Mouse (Mus musculus) CH12.LX (cell line): ENCODE measurements at regions not wholly inside any gene's neighbourhood (a gene's known extent, or its start where the extent isn't known, plus 50 kb on each side); places are given as distances from the start of the nearest gene placed in this dataset.
A peak's percentile ranks its signal among the peaks of the same experiment; 100 is the strongest.

Experiments used
- DNase-seq: peaks from one replicate; pipeline ENCODE4 v3.0.0-alpha.2; 2013; ENCODE audit errors: extremely low read depth
- H3K27ac ChIP-seq: 2 replicates; pipeline ENCODE4 v1.5.1; 2012; ENCODE audit warnings: low read depth, mild to moderate bottlenecking, control low read depth, moderate library complexity; ENCODE audit not compliant: insufficient read depth
- H3K27me3 ChIP-seq: replicated peaks from 2 replicates; pipeline ENCODE3; 2012; ENCODE audit warnings: inconsistent platforms
- H3K36me3 ChIP-seq, 2 experiments: replicated peaks in 1 of 2; 2 replicates each; pipeline versions ENCODE3 to v1.6.1; 2012; ENCODE audit warnings: inconsistent platforms in 1 of 2, low read length in 1 of 2, mild to moderate bottlenecking in 1 of 2, mixed read lengths in 1 of 2, moderate library complexity in 1 of 2; ENCODE audit not compliant: control insufficient read depth in 1 of 2, insufficient read depth in 1 of 2
- H3K4me1 ChIP-seq, 2 experiments: 2 replicates each; pipeline ENCODE4 v1.6.1; 2012; ENCODE audit warnings: inconsistent platforms in 1 of 2, moderate library complexity in 1 of 2; ENCODE audit not compliant: insufficient read depth in 2 of 2, control insufficient read depth in 1 of 2
- H3K4me2 ChIP-seq: 2 replicates; pipeline ENCODE4 v1.6.1; 2012; ENCODE audit warnings: low read depth, mild to moderate bottlenecking, control low read depth; ENCODE audit not compliant: poor library complexity, insufficient read depth, severe bottlenecking
- H3K4me3 ChIP-seq, 3 experiments: fragments of 150-350 bp in 1 of 3; sonication (generic) in 1 of 3; replicated peaks in 1 of 3; 2 replicates each; pipeline versions ENCODE3 to v1.5.1; 2011 to 2012; ENCODE audit warnings: low read depth in 2 of 3, low read length in 2 of 3, mild to moderate bottlenecking in 2 of 3, moderate library complexity in 2 of 3, control low read depth in 1 of 3, improper control_type of control experiment in 1 of 3, inconsistent platforms in 1 of 3, mixed read lengths in 1 of 3; ENCODE audit not compliant: poor library complexity in 1 of 3
- H3K79me2 ChIP-seq: replicated peaks from 2 replicates; pipeline ENCODE4 v1.6.1; 2012; ENCODE audit warnings: mild to moderate bottlenecking, moderate library complexity; ENCODE audit not compliant: control insufficient read depth, poor library complexity, insufficient read depth, severe bottlenecking; ENCODE audit errors: extremely low read depth
- H3K9ac ChIP-seq: 2 replicates; pipeline ENCODE4 v1.6.1; 2012; ENCODE audit warnings: low read depth, mild to moderate bottlenecking, control low read depth, moderate library complexity; ENCODE audit not compliant: insufficient read depth
- H3K9me3 ChIP-seq: replicated peaks from 2 replicates; pipeline ENCODE3; 2012; ENCODE audit warnings: low read length, inconsistent platforms, mixed read lengths
- CHD2 ChIP-seq: IDR thresholded peaks from 2 replicates; pipeline ENCODE4 v1.6.1; 2011; ENCODE audit warnings: low read length, improper control_type of control experiment
- E2F4 ChIP-seq: IDR thresholded peaks from 2 replicates; pipeline ENCODE4 v1.6.1; 2011; ENCODE audit warnings: low read depth, low read length, improper control_type of control experiment; ENCODE audit not compliant: insufficient replicate concordance
- ELF1 ChIP-seq: IDR thresholded peaks from 2 replicates; pipeline ENCODE4 v1.6.1; 2014; ENCODE audit warnings: low read depth, mild to moderate bottlenecking, inconsistent platforms, low read length, improper control_type of control experiment
- ETS1 ChIP-seq: conservative IDR thresholded peaks from 2 replicates; pipeline ENCODE4 v1.6.1; 2012; ENCODE audit warnings: low read depth, mild to moderate bottlenecking, inconsistent platforms, low read length, improper control_type of control experiment, moderate library complexity
- GABPA ChIP-seq: IDR thresholded peaks from 2 replicates; pipeline ENCODE4 v1.6.1; 2012; ENCODE audit warnings: low read depth, low read length, improper control_type of control experiment, inconsistent platforms; ENCODE audit not compliant: insufficient replicate concordance
- HCFC1 ChIP-seq: IDR thresholded peaks from 2 replicates; pipeline ENCODE4 v1.6.1; 2012; ENCODE audit warnings: low read depth, mild to moderate bottlenecking, inconsistent platforms, low read length, improper control_type of control experiment
- IRF4 ChIP-seq: IDR thresholded peaks from 2 replicates; pipeline ENCODE4 v1.6.1; 2014; ENCODE audit warnings: low read depth, mild to moderate bottlenecking, inconsistent platforms, low read length, improper control_type of control experiment
- JUN ChIP-seq: IDR thresholded peaks from 2 replicates; pipeline ENCODE4 v1.6.1; 2011; ENCODE audit warnings: low read depth, mild to moderate bottlenecking, low read length, improper control_type of control experiment, moderate library complexity; ENCODE audit not compliant: insufficient read depth
- JUND ChIP-seq: conservative IDR thresholded peaks from 2 replicates; pipeline ENCODE4 v1.6.1; 2011; ENCODE audit warnings: low read depth, low read length, improper control_type of control experiment
- MAFK ChIP-seq: IDR thresholded peaks from 2 replicates; pipeline ENCODE4 v1.6.1; 2011; ENCODE audit warnings: low read length, improper control_type of control experiment; ENCODE audit not compliant: insufficient replicate concordance
- MAX ChIP-seq: IDR thresholded peaks from 2 replicates; pipeline ENCODE4 v1.6.1; 2011; ENCODE audit warnings: low read length, improper control_type of control experiment
- MEF2A ChIP-seq: IDR thresholded peaks from 2 replicates; pipeline ENCODE4 v1.6.1; 2014; ENCODE audit warnings: low read depth, mild to moderate bottlenecking, inconsistent platforms, low read length, improper control_type of control experiment, borderline replicate concordance
- MXI1 ChIP-seq: IDR thresholded peaks from 2 replicates; pipeline ENCODE4 v1.6.1; 2011; ENCODE audit warnings: mild to moderate bottlenecking, low read depth, low read length, improper control_type of control experiment
- MYC ChIP-seq: IDR thresholded peaks from 2 replicates; pipeline ENCODE4 v1.6.1; 2011; ENCODE audit warnings: low read depth, mild to moderate bottlenecking, improper control_type of control experiment, low read length
- NELFE ChIP-seq: IDR thresholded peaks from 2 replicates; pipeline ENCODE4 v1.6.1; 2011; ENCODE audit warnings: low read depth, low read length, improper control_type of control experiment
- NRF1 ChIP-seq: IDR thresholded peaks from 2 replicates; pipeline ENCODE4 v1.6.1; 2014; ENCODE audit warnings: low read depth, mild to moderate bottlenecking, inconsistent platforms, low read length, improper control_type of control experiment, moderate library complexity
- PAX5 ChIP-seq: IDR thresholded peaks from 2 replicates; pipeline ENCODE4 v1.6.1; 2012; ENCODE audit warnings: low read length, inconsistent platforms, mixed read lengths
- POLR2AphosphoS2 ChIP-seq: IDR thresholded peaks from 2 replicates; pipeline ENCODE4 v1.6.1; 2011; ENCODE audit warnings: low read depth, low read length, improper control_type of control experiment
- SMC3 ChIP-seq: IDR thresholded peaks from 2 replicates; pipeline ENCODE4 v1.6.1; 2011; ENCODE audit warnings: low read depth, low read length, improper control_type of control experiment
- TBP ChIP-seq: conservative IDR thresholded peaks from 2 replicates; pipeline ENCODE4 v1.6.1; 2011; ENCODE audit warnings: low read depth, low read length, improper control_type of control experiment
- UBTF ChIP-seq: IDR thresholded peaks from 2 replicates; pipeline ENCODE4 v1.6.1; 2012; ENCODE audit warnings: low read depth, mild to moderate bottlenecking, inconsistent platforms, low read length, improper control_type of control experiment, moderate library complexity
- USF1 ChIP-seq: IDR thresholded peaks from 2 replicates; pipeline ENCODE4 v1.6.1; 2014; ENCODE audit warnings: low read depth, mild to moderate bottlenecking, inconsistent platforms, low read length, improper control_type of control experiment
- USF2 ChIP-seq: conservative IDR thresholded peaks from 2 replicates; pipeline ENCODE4 v1.6.1; 2011; ENCODE audit warnings: low read depth, low read length, improper control_type of control experiment
- ZC3H11A ChIP-seq: IDR thresholded peaks from 2 replicates; pipeline ENCODE4 v1.6.1; 2012; ENCODE audit warnings: low read depth, mild to moderate bottlenecking, inconsistent platforms, low read length, improper control_type of control experiment
- ZKSCAN1 ChIP-seq: IDR thresholded peaks from 2 replicates; pipeline ENCODE4 v1.6.1; 2012; ENCODE audit warnings: low read depth, inconsistent platforms, low read length, improper control_type of control experiment, borderline replicate concordance
- ZNF384 ChIP-seq: IDR thresholded peaks from 2 replicates; pipeline ENCODE4 v1.6.1; 2012; ENCODE audit warnings: low read depth, low read length, improper control_type of control experiment, inconsistent platforms
- dilution Hi-C: fragments of 300-500 bp; cut with MboI; formaldehyde crosslinking; loops from 2 replicates; pipeline ENCODE4 v1.14.3; 2020; ENCODE audit warnings: low sequenced_read_pairs; ENCODE audit not compliant: extremely low pct_unique_long_range_greater_than_20kb, extremely low pct_ligation_motif_present
- in situ Hi-C: fragments of 300-500 bp; cut with MboI; formaldehyde crosslinking; loops from 3 replicates; pipeline ENCODE4 v1.14.3; 2019; ENCODE audit warnings: low sequenced_read_pairs, low pct_ligation_motif_present, low pct_unique_long_range_greater_than_20kb, mixed read lengths

- DNase-seq: no peak
- Histone ChIP-seq H3K4me1 (peaks cover 4 to 5% of the 10 kb centered on the region in 2 experiments; a peak in 3 of 4 replicates), H3K9me3 (no peaks in the 10 kb centered on the region), H3K27me3 (no peaks in the 10 kb centered on the region), H3K9ac (no peak overlapping the region), H3K36me3 (no peaks in the 10 kb centered on the region), H3K79me2 (no peaks in the 10 kb centered on the region), H3K4me2 (no peak overlapping the region), H3K4me3 (no peak overlapping the region), H3K27ac (no peak overlapping the region)
- dilution Hi-C loops: no loop called here
- in situ Hi-C loops: no loop called here
- no peak for TF ChIP-seq MAFK
- TF ChIP-seq UBTF: no peak
- TF ChIP-seq MEF2A: no peak
- TF ChIP-seq E2F4: no peak
- no peak for TF ChIP-seq USF2
- TF ChIP-seq HCFC1: no peak
- no peak for TF ChIP-seq ETS1
- no peak for TF ChIP-seq IRF4
- TF ChIP-seq MAX: no peak
- TF ChIP-seq PAX5: no peak
- TF ChIP-seq JUN: no peak
- TF ChIP-seq ZNF384: no peak
- no peak for TF ChIP-seq MXI1
- TF ChIP-seq ZC3H11A: no peak
- no peak for TF ChIP-seq NRF1
- TF ChIP-seq POLR2AphosphoS2: no peak
- TF ChIP-seq NELFE: no peak
- TF ChIP-seq ELF1: no peak
- TF ChIP-seq GABPA: no peak
Observed at GRCm38 (mm10) chr13:52233971-52234370, 297.1 kb downstream of the Diras2 start.

DNA sequence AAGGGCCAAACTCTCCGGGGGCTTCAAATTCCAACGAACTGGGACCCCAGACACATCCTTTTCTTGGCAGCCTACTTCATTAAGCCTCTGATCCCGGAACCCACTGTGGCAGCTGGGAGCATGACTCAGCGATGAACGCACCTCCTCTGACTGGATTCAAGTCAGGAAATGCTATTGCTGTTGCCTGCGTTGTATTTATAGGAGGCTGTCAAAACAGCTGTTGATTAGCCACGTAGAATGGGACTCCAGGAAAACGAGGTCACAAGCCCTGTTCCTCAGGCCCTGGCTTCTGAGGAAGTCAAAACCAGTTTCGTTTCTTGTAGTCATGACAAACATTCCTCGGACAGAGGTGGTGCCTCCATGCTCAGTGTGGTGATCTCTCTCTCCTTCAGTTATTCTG is 295.0 kb downstream of the Diras2 start:
- in situ Hi-C loops: no loop called here
- no peak overlapping the region for H3K4me3 ChIP-seq

More for the DNA sequence above, 295.0 kb downstream of the Diras2 start:
- Histone ChIP-seq H3K27me3 (no peaks in the 10 kb centered on the region), H3K36me3 (no peaks in the 10 kb centered on the region), H3K4me1 (peaks cover 4 to 5% of the 10 kb centered on the region in 2 experiments; a peak in 3 of 4 replicates), H3K9me3 (no peaks in the 10 kb centered on the region), H3K9ac (no peak overlapping the region), H3K4me2 (peak overlapping the region; percentile 42; the same call in 1 of the 2 replicates), H3K27ac (no peak overlapping the region), H3K79me2 (no peaks in the 10 kb centered on the region)
- dilution Hi-C loops: no loop called here
- TF ChIP-seq NRF1 (no peak), TBP (no peak), CHD2 (no peak), MYC (no peak), ELF1 (no peak), JUND (no peak), GABPA (no peak), USF1 (no peak), MEF2A (no peak), ZKSCAN1 (no peak), HCFC1 (no peak), SMC3 (no peak), USF2 (no peak), E2F4 (no peak)
- DNase-seq: no peak
